Mouse (Mus musculus) layer of hippocampus, postnatal 36 days (tissue): ENCODE data around the gene Spata9. TPM values are rescaled to one million over a fixed set of nuclear protein-coding genes. Genes with fewer than 3 reads are reported as not detected.
A peak's percentile ranks its signal among the peaks of the same experiment; 100 is the strongest.
"Not testable (repeated sequence)": the region's sequence is repeated elsewhere in the genome, so short reads cannot be mapped to it uniquely, and the experiment has no call there.

Source experiments
- DNase-seq, 2 experiments: peaks; one replicate each; pipeline ENCODE4 v3.0.0; 2022
- total RNA-seq, 2 experiments: library from RNA; stranded (reverse); gene quantifications; 2 replicates each; pipeline ENCODE4 v1.2.3; 2021

Spata9 gene
- total RNA-seq = not detected

GRCm38 (mm10) chr13:75966850-75967249 is at the start of gene Spata9:
TSS of gene Spata9 (plus strand) at chr13:75967150.
- DNase-seq = no peak

GRCm38 (mm10) chr13:75927951-75928350 is 39.0 kb upstream of the Spata9 start:
- no peak for DNase-seq

- DNase-seq = not testable (repeated sequence)
Measured at GRCm38 (mm10) chr13:75929071-75929470, 37.9 kb upstream of the Spata9 start.

- DNase-seq = no peak
Measured at GRCm38 (mm10) chr13:75930023-75930422, 36.9 kb upstream of the Spata9 start.

GRCm38 (mm10) chr13:75930660-75931059 is 36.3 kb upstream of the Spata9 start:
- no peak for DNase-seq

- DNase-seq = peak; percentile 53 to 64
Measured at GRCm38 (mm10) chr13:75931073-75931472, 35.9 kb upstream of the Spata9 start.

- no peak for DNase-seq
Measured at GRCm38 (mm10) chr13:75933287-75933686, 33.7 kb upstream of the Spata9 start.

- no peak for DNase-seq
Measured at GRCm38 (mm10) chr13:75938866-75939265, 28.1 kb upstream of the Spata9 start.

- no peak for DNase-seq
Measured at GRCm38 (mm10) chr13:75940791-75941517, 26.0 kb upstream of the Spata9 start.

GRCm38 (mm10) chr13:75941518-75942295 is 25.2 kb upstream of the Spata9 start:
- no peak for DNase-seq

- DNase-seq = no peak
Measured at GRCm38 (mm10) chr13:75942731-75943130, 24.2 kb upstream of the Spata9 start.

- DNase-seq = peak; percentile 72 to 79
Measured at GRCm38 (mm10) chr13:75943189-75944043, 23.5 kb upstream of the Spata9 start, which contains the start of gene Rhobtb3. TSS of gene Rhobtb3 (minus strand) at chr13:75943925.

- no peak for DNase-seq
Measured at GRCm38 (mm10) chr13:75944044-75944820, 22.7 kb upstream of the Spata9 start.

- DNase-seq = no peak
Measured at GRCm38 (mm10) chr13:75950295-75950694, 16.7 kb upstream of the Spata9 start.

GRCm38 (mm10) chr13:75955357-75955992 is 11.5 kb upstream of the Spata9 start:
- DNase-seq = no peak

GRCm38 (mm10) chr13:75974481-75974880 is 7.5 kb downstream of the Spata9 start:
- no peak for DNase-seq

GRCm38 (mm10) chr13:75975629-75976028 is 8.7 kb downstream of the Spata9 start:
- no peak for DNase-seq

- DNase-seq = no peak
Measured at GRCm38 (mm10) chr13:75976218-75976617, 9.3 kb downstream of the Spata9 start.

- DNase-seq = no peak
Measured at GRCm38 (mm10) chr13:75976649-75977048, 9.7 kb downstream of the Spata9 start.

GRCm38 (mm10) chr13:75981901-75982300 is 15.0 kb downstream of the Spata9 start:
- no peak for DNase-seq

- DNase-seq = no peak
Measured at GRCm38 (mm10) chr13:75988096-75988495, 21.1 kb downstream of the Spata9 start.
